Mouse (Mus musculus): Measurements from ENCODE around the gene Vil1. TPM values are rescaled to one million over a fixed set of nuclear protein-coding genes. Genes with fewer than 3 reads are reported as not detected.

Vil1 gene
- total RNA-seq (2023), result 1.4 TPM

DNA sequence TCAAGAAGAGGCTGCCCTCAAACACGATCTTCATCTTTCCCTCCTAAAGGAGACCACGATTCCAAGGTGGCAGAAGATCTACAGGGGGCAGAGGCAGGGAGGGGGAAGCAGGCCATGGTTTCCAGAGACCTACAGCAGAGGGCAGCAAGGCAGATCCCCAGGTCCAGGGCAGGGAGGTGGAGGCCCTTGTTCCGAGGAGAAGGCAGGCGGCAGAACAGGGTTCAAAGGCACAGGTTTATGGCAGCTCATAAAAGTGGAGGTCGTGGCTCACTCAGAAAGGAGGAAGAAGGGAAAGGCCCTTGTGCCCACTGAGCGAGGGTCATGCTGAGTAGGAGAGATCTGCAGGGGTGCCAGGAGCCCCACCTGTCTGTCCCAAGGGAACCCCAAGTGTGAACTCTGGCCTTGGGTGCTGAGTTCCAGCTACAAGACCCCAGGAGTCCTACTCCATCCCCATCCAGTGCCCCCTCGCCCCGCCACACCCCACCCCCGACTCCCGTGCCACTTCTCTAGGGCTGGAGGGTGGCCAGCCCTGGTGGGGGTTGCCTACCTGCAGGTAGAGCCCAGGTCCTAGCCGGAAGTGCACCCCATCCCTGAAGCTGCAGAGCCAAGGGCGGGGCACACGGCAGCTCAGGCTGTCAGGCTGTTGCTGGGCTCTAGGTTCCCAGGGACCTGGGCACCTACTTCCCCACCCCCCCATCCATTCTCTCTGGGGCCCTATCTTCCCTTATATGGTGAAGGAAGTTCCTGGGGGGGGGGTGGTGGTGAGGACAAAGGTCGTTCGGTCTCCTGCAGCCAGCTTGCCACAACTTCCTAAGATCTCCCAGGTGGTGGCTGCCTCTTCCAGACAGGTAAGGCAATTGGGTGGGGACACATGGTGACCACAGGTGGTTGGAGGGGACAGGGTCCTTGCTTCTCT, at the start of gene Vil1:
Gene Vil1, plus strand, starts transcription at position 788 of the 916 bp plus-strand sequence.

GRCm38 (mm10) chr1:74361812-74362211, 47.4 kb upstream of the Vil1 start, which contains the start of gene Catip:
Catip (plus strand) TSS chr1:74362108.

DNA sequence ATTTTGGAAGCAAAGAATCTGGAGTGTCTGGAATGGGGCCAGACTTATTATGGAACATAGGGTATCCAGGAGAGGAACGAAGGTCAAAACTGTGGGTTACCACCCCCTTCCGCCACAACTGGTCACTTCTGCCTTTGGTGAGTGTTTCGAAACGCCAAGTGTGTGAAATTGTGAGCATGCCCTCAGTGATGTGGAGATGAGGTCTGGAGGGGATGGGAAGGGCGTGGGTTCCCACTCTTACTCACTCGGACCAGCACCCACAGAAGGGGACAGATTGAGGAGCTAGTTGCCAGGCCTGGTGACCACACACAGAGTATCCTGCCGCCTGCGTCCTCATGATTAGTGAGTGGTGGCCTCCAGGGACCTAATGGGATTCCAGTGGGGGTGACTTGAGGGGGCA, 34.2 kb upstream of the Vil1 start, which contains the start of gene Slc11a1:
Gene Slc11a1, plus strand, starts transcription at position 216 of the 400 bp plus-strand sequence.

GRCm38 (mm10) chr1:74390924-74391748, 18.0 kb upstream of the Vil1 start, which contains the start of gene Ctdsp1:
Ctdsp1 (plus strand) TSS chr1:74391509.

Other genes starting within 250 kb of the Vil1 start
- not detected for gene Cxcr1, start 214.7 kb upstream of the Vil1 start, total RNA-seq (2023)
- gene Arpc2, start 173.3 kb upstream of the Vil1 start, total RNA-seq (2023), result 366 TPM
- gene Gpbar1, start 130.8 kb upstream of the Vil1 start, total RNA-seq (2023), result 1.7 TPM
- gene Aamp, start 124.6 kb upstream of the Vil1 start, total RNA-seq (2023), result 169 TPM
- 22.7 TPM for gene Pnkd, start 124.4 kb upstream of the Vil1 start, total RNA-seq (2023)
- gene Tmbim1, start 103.8 kb upstream of the Vil1 start, total RNA-seq (2023), result 0.95 TPM
- gene Catip, start 47.3 kb upstream of the Vil1 start, total RNA-seq (2023), result not detected
- gene Slc11a1, start 34.2 kb upstream of the Vil1 start, total RNA-seq (2023), result 5.3 TPM
- gene Ctdsp1, start 17.9 kb upstream of the Vil1 start, total RNA-seq (2023), result 105 TPM
- 26.5 TPM for gene Cnot9, start 96.7 kb downstream of the Vil1 start, total RNA-seq (2023)
- gene Plcd4, start 133.5 kb downstream of the Vil1 start, total RNA-seq (2023), result not detected
- gene Usp37, start 134.9 kb downstream of the Vil1 start, total RNA-seq (2023), result 28.5 TPM
- 51.8 TPM for gene Zfp142, start 178.9 kb downstream of the Vil1 start, total RNA-seq (2023)
- 8.1 TPM for gene Bcs1l, start 178.9 kb downstream of the Vil1 start, total RNA-seq (2023)
- 44.4 TPM for gene Rnf25, start 192.0 kb downstream of the Vil1 start, total RNA-seq (2023)
- gene Stk36, start 192.1 kb downstream of the Vil1 start, total RNA-seq (2023), result not detected

Measured in CD4-positive naive resting alpha-beta T cell, adult 57 days (primary cell).